Mouse (Mus musculus) liver, embryonic 13.5 days (tissue): ENCODE data around the gene Ptcd2. TPM values are rescaled to one million over a fixed set of nuclear protein-coding genes. Genes with fewer than 3 reads are reported as not detected.

Experiments
- ATAC-seq: fragments of 200-750 bp; cut with Nextera tagmentation; 2 replicates; pipeline ENCODE4 v1.8.0; 2017; ENCODE audit warnings: low read depth, mild to moderate bottlenecking, moderate number of reproducible peaks, moderate library complexity
- DNase-seq: peaks from one replicate; pipeline ENCODE4 v3.0.0; 2022
- H3K27ac ChIP-seq: fragments of 300-500 bp; sonication (generic); 2 replicates; pipeline ENCODE4 v1.5.1; 2015; ENCODE audit warnings: moderate library complexity, mild to moderate bottlenecking, inconsistent platforms
- H3K27me3 ChIP-seq: fragments of 300-500 bp; sonication (generic); 2 replicates; pipeline ENCODE4 v1.6.1; 2015; ENCODE audit warnings: mild to moderate bottlenecking, inconsistent platforms
- H3K36me3 ChIP-seq: fragments of 300-500 bp; sonication (generic); 2 replicates; pipeline ENCODE4 v1.6.1; 2015; ENCODE audit warnings: mild to moderate bottlenecking, inconsistent platforms
- H3K4me1 ChIP-seq: fragments of 300-500 bp; sonication (generic); replicated peaks from 2 replicates; pipeline ENCODE4 v1.6.1; 2015; ENCODE audit warnings: inconsistent platforms
- H3K4me2 ChIP-seq: fragments of 300-500 bp; sonication (generic); 2 replicates; pipeline ENCODE4 v1.6.1; 2015; ENCODE audit warnings: inconsistent platforms, mild to moderate bottlenecking, moderate library complexity
- H3K4me3 ChIP-seq: fragments of 300-500 bp; sonication (generic); replicated peaks from 2 replicates; pipeline ENCODE4 v1.5.1; 2015; ENCODE audit warnings: mild to moderate bottlenecking, inconsistent platforms
- H3K9ac ChIP-seq: fragments of 300-500 bp; sonication (generic); 2 replicates; pipeline ENCODE4 v1.6.1; 2015; ENCODE audit warnings: mild to moderate bottlenecking, inconsistent platforms
- H3K9me3 ChIP-seq: fragments of 300-500 bp; sonication (generic); replicated peaks from 2 replicates; pipeline ENCODE4 v1.6.1; 2016; ENCODE audit warnings: inconsistent platforms
- WGBS: fragments of 180-500 bp; shearing (Covaris S2); methylation state at CpG from one replicate; pipeline ENCODE4 v1.1.7; 2015; ENCODE audit not compliant: insufficient replicate concordance; 5-methylcytosine and 5-hydroxymethylcytosine counted together
- polyA plus RNA-seq: library from polyadenylated mRNA; unstranded; fragments of >200 nt; fragmentation: Nextera tagmentation; extraction: Ambion mirVana; gene quantifications from 2 replicates; pipeline ENCODE4 v1.2.1, GENCODE M21; 2015

The Ptcd2 gene
- polyA plus RNA-seq, 1 experiment from 2014 or later = 36.4 TPM

DNA sequence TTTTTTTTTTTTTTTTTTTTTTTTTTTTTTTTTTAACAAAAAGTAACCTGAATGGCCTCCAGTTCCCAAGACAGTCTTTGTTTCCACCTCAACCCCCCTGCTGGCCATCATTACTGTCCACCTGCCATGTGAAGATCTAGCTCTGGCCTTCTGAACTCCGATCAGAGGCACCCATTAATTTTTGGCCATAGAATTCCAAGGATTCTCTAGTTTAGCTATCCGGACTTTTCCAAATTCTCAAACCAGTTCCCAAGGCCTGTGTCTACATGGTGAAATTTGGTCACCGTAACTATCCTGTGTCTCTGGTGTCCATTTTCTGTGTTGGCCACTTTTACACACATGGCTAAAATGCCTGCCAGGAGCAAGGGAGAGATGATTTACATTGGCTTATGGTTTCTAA, 67.0 kb downstream of the Ptcd2 start:
- DNase-seq = no peak
- no peaks in the 10 kb centered on the region for H3K36me3 ChIP-seq
- no peak overlapping the region for H3K4me3 ChIP-seq
- no peak for ATAC-seq
- no peaks in the 10 kb centered on the region for H3K4me1 ChIP-seq
- H3K9me3 ChIP-seq = no peaks in the 10 kb centered on the region
- H3K4me2 ChIP-seq = no peak overlapping the region
- no peak overlapping the region for H3K9ac ChIP-seq
- H3K27ac ChIP-seq = no peak overlapping the region
- 74% methylated on average over 3 of the region's 3 CpGs for WGBS
- H3K27me3 ChIP-seq = no peaks in the 10 kb centered on the region

- H3K27me3 ChIP-seq = no peaks in the 10 kb centered on the region
- no peaks in the 10 kb centered on the region for H3K9me3 ChIP-seq
- ATAC-seq (no peak), DNase-seq (no peak)
- H3K4me1 ChIP-seq = no peaks in the 10 kb centered on the region
- H3K4me2 ChIP-seq = no peak overlapping the region
- H3K27ac ChIP-seq = no peak overlapping the region
- WGBS = 70% methylated on average over 3 of the region's 3 CpGs
- no peak overlapping the region for H3K9ac ChIP-seq
- H3K36me3 ChIP-seq = no peaks in the 10 kb centered on the region
- no peak overlapping the region for H3K4me3 ChIP-seq
These were observed 72.5 kb downstream of the Ptcd2 start for GRCm38 (mm10) chr13:99272046-99272445.

Other genes with a start within 250 kb of the Ptcd2 start
- gene Zfp366, start 159.9 kb downstream of the Ptcd2 start, polyA plus RNA-seq = 0.16 and 0.21 TPM in 2 replicates
- 36.3 and 40.1 TPM in 2 replicates for gene Mrps27, start 81 bp upstream of the Ptcd2 start, polyA plus RNA-seq
- 5.3 and 5.4 TPM in 2 replicates for gene Map1b, start 171.8 kb upstream of the Ptcd2 start, polyA plus RNA-seq